Mouse (Mus musculus) liver, adult 2 months (tissue): ENCODE measurements around the gene Myo19.
"Not testable (repeated sequence)": the region's sequence is repeated elsewhere in the genome, so short reads cannot be mapped to it uniquely, and the experiment has no call there.

ENCODE experiments used
- CTCF ChIP-seq: fragments of 200-500 bp; IDR thresholded peaks from 2 replicates; pipeline ENCODE4 v1.5.1; 2011; ENCODE audit warnings: low read depth, low read length, control low read depth
- POLR2A ChIP-seq: fragments of 200-500 bp; IDR thresholded peaks from 2 replicates; pipeline ENCODE4 v1.6.1; 2011; ENCODE audit warnings: low read length, control low read depth; ENCODE audit not compliant: insufficient read depth; ENCODE audit errors: extremely low read depth

GRCm38 (mm10) chr11:84876020-84876419, 3.9 kb upstream of the Myo19 start:
- not testable (repeated sequence) for TF ChIP-seq CTCF, POLR2A
